Mouse (Mus musculus) CH12.LX (cell line): ENCODE measurements around the gene Irf2bp2.

Experiments used
- CTCF ChIP-seq, 2 experiments: IDR thresholded peaks in 1 of 2; conservative IDR thresholded peaks in 1 of 2; 2 replicates each; pipeline ENCODE4 v1.5.1; 2011 to 2012; ENCODE audit warnings: low read depth in 2 of 2, low read length in 2 of 2, improper control_type of control experiment in 1 of 2, inconsistent platforms in 1 of 2, mild to moderate bottlenecking in 1 of 2, moderate library complexity in 1 of 2
- E2F4 ChIP-seq: IDR thresholded peaks from 2 replicates; pipeline ENCODE4 v1.6.1; 2011; ENCODE audit warnings: low read depth, low read length, improper control_type of control experiment; ENCODE audit not compliant: insufficient replicate concordance
- ETS1 ChIP-seq: conservative IDR thresholded peaks from 2 replicates; pipeline ENCODE4 v1.6.1; 2012; ENCODE audit warnings: low read depth, mild to moderate bottlenecking, inconsistent platforms, low read length, improper control_type of control experiment, moderate library complexity
- HCFC1 ChIP-seq: IDR thresholded peaks from 2 replicates; pipeline ENCODE4 v1.6.1; 2012; ENCODE audit warnings: low read depth, mild to moderate bottlenecking, inconsistent platforms, low read length, improper control_type of control experiment
- IRF4 ChIP-seq: IDR thresholded peaks from 2 replicates; pipeline ENCODE4 v1.6.1; 2014; ENCODE audit warnings: low read depth, mild to moderate bottlenecking, inconsistent platforms, low read length, improper control_type of control experiment
- KAT2A ChIP-seq: IDR thresholded peaks from 2 replicates; pipeline ENCODE4 v1.6.1; 2012; ENCODE audit warnings: low read length, improper control_type of control experiment, inconsistent platforms; ENCODE audit not compliant: insufficient replicate concordance
- POLR2A ChIP-seq: IDR thresholded peaks from 2 replicates; pipeline ENCODE4 v1.6.1; 2011; ENCODE audit warnings: low read depth, mild to moderate bottlenecking, improper control_type of control experiment, low read length
- POLR2AphosphoS2 ChIP-seq: IDR thresholded peaks from 2 replicates; pipeline ENCODE4 v1.6.1; 2011; ENCODE audit warnings: low read depth, low read length, improper control_type of control experiment
- TBP ChIP-seq: conservative IDR thresholded peaks from 2 replicates; pipeline ENCODE4 v1.6.1; 2011; ENCODE audit warnings: low read depth, low read length, improper control_type of control experiment
- TCF12 ChIP-seq: IDR thresholded peaks from 2 replicates; pipeline ENCODE4 v1.6.1; 2014; ENCODE audit warnings: low read depth, mild to moderate bottlenecking, inconsistent platforms, low read length, improper control_type of control experiment
- USF1 ChIP-seq: IDR thresholded peaks from 2 replicates; pipeline ENCODE4 v1.6.1; 2014; ENCODE audit warnings: low read depth, mild to moderate bottlenecking, inconsistent platforms, low read length, improper control_type of control experiment
- USF2 ChIP-seq: conservative IDR thresholded peaks from 2 replicates; pipeline ENCODE4 v1.6.1; 2011; ENCODE audit warnings: low read depth, low read length, improper control_type of control experiment

DNA sequence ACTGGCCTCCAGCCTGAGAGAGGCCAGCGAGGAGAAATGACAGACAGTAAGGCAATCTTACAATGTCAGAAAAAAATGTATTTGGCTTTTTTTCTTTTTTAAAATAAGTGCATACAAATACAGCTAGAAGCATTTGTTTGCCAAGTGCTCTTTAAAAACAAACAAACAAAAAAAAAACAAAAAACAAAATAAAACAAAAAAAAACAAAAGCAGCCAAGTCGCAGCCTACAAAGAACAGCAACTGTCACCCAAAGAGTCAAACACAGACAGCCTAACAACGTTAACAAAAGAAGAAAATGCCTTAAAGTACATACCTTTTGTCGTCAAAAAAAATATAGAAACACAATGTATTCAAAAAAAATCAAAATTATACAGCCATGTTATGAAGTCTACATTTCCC, 3.2 kb downstream of the Irf2bp2 start:
- no peak for TF ChIP-seq KAT2A
- TF ChIP-seq IRF4 = no peak
- TF ChIP-seq POLR2A = no peak
- TF ChIP-seq HCFC1 = no peak
- TF ChIP-seq E2F4 = no peak
- TF ChIP-seq USF2 = no peak
- no peak for TF ChIP-seq POLR2AphosphoS2
- TF ChIP-seq USF1 = no peak
- TF ChIP-seq TCF12 = no peak
- no peak for TF ChIP-seq CTCF (conservative IDR thresholded peaks at IDR 0.05 in 1 of 2, IDR thresholded peaks at IDR 0.05 in 1 of 2; ENCODE audit: low read depth in 2 of 2, low read length in 2 of 2)
- TF ChIP-seq ETS1 = no peak
- TF ChIP-seq TBP = no peak
